Mouse (Mus musculus): Measurements from ENCODE around the gene Rasgef1a. TPM values are rescaled to one million over a fixed set of nuclear protein-coding genes. Genes with fewer than 3 reads are reported as not detected.
A peak's percentile ranks its signal among the peaks of the same experiment; 100 is the strongest.

Gene Rasgef1a
- polyA plus RNA-seq, 1 experiment from 2014 or later, result 0.15 TPM

DNA sequence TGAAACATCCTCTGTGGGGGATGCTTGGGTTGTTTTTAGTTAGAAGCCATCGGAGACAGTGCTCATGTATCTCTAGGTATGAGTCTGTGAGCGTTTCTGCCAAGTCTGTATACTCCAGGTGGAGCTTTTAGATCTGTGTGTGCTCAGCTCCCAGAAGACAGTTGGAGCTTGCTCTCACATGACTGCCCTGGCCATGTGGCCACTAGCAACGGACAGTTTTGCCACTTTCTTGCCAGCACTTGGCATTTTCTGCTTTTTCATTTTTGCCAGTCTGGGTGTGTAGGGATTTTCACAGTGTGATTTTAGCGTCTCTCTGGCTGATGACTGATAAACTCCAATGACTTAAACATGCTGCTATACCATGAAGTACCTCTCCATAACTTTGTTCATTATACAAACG, 52.0 kb downstream of the Rasgef1a start:
- Histone ChIP-seq H3K9me3 (ENCODE audit: control insufficient read depth, low read length) (no peaks in the 10 kb centered on the region), H3K4me1 (ENCODE audit: control insufficient read depth, insufficient read depth, low read length) (peaks cover 16% of the 10 kb centered on the region), H3K4me3 (ENCODE audit: low read depth, low read length) (no peak overlapping the region), H3K9ac (ENCODE audit: low read length) (no peak overlapping the region), H3K36me3 (ENCODE audit: control insufficient read depth, insufficient read depth, low read length) (no peaks in the 10 kb centered on the region), H3K4me2 (no peak overlapping the region), H3K27me3 (ENCODE audit: control insufficient read depth, insufficient read depth, low read length) (no peaks in the 10 kb centered on the region; the same call in 1 of the 2 replicates), H3K27ac (ENCODE audit: low read depth, low read length) (no peak overlapping the region)
- ATAC-seq (ENCODE audit: low FRiP score) (no peak), DNase-seq (ENCODE audit: low spot score, missing footprints) (peak; percentile 57)
- WGBS, result 72% methylated on average over 5 of the region's 5 CpGs

DNA sequence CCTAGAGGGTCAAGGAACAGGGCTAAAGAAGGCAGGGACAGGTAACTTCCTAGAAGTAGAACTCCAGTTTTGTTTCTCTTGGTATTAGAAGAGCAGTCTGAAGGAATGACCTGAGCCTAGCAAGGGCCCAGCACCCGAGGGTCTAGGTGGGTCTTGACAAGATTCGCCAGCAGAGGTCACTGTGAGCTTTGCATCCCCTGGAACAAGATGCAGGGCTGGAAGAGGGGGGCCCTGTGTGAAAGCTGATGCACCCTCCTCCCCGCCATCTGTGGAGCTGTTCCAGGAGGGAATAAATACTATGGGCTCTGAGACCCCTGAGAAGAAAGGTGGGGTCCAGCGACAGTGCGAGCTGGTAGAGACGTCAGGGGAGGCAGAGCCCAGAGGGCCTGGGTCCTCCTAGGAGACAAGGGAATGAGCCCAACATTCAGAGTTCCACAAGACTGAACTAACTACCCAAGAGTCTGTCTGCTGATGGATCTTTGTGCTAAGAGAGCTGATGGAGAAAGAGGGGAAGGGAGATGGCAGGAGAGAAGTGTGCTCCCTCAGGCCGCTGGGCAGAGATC, 53.8 kb downstream of the Rasgef1a start:
- Histone ChIP-seq H3K4me3 (ENCODE audit: low read depth, low read length) (no peak overlapping the region), H3K27me3 (ENCODE audit: control insufficient read depth, insufficient read depth, low read length) (no peaks in the 10 kb centered on the region; the same call in 1 of the 2 replicates), H3K4me2 (peak overlapping the region; percentile 95; the same call in 1 of the 2 replicates), H3K36me3 (ENCODE audit: control insufficient read depth, insufficient read depth, low read length) (no peaks in the 10 kb centered on the region), H3K9ac (ENCODE audit: low read length) (no peak overlapping the region), H3K9me3 (ENCODE audit: control insufficient read depth, low read length) (no peaks in the 10 kb centered on the region), H3K4me1 (ENCODE audit: control insufficient read depth, insufficient read depth, low read length) (peaks cover 16% of the 10 kb centered on the region), H3K27ac (ENCODE audit: low read depth, low read length) (no peak overlapping the region)
- 11% methylated on average over 7 of the region's 7 CpGs for WGBS
- ATAC-seq (ENCODE audit: low FRiP score) (peak; percentile 45; the same call in 1 of the 2 replicates), DNase-seq (ENCODE audit: low spot score, missing footprints) (peak; percentile 93)

GRCm38 (mm10) chr6:118065837-118066198, 54.6 kb downstream of the Rasgef1a start:
- H3K27me3 ChIP-seq (ENCODE audit: control insufficient read depth, insufficient read depth, low read length), result no peaks in the 10 kb centered on the region; the same call in 1 of the 2 replicates
- H3K27ac ChIP-seq (ENCODE audit: low read depth, low read length), result no peak overlapping the region
- peaks cover 16% of the 10 kb centered on the region for H3K4me1 ChIP-seq (ENCODE audit: control insufficient read depth, insufficient read depth, low read length)
- no peaks in the 10 kb centered on the region for H3K9me3 ChIP-seq (ENCODE audit: control insufficient read depth, low read length)
- DNase-seq (ENCODE audit: low spot score, missing footprints) (peak; percentile 95), ATAC-seq (ENCODE audit: low FRiP score) (peak; percentile 51)
- H3K4me3 ChIP-seq (ENCODE audit: low read depth, low read length), result peak overlapping the region; percentile 44
- H3K4me2 ChIP-seq, result peak overlapping the region; percentile 95
- peak overlapping the region; percentile 60 for H3K9ac ChIP-seq (ENCODE audit: low read length)
- WGBS, result 2% methylated on average over 10 of the region's 12 CpGs
- no peaks in the 10 kb centered on the region for H3K36me3 ChIP-seq (ENCODE audit: control insufficient read depth, insufficient read depth, low read length)

- Histone ChIP-seq H3K4me3 (ENCODE audit: low read depth, low read length) (peak overlapping the region; percentile 44), H3K27ac (ENCODE audit: low read depth, low read length) (no peak overlapping the region), H3K9me3 (ENCODE audit: control insufficient read depth, low read length) (no peaks in the 10 kb centered on the region), H3K4me1 (ENCODE audit: control insufficient read depth, insufficient read depth, low read length) (peaks cover 16% of the 10 kb centered on the region), H3K4me2 (peak overlapping the region; percentile 95), H3K9ac (ENCODE audit: low read length) (peak overlapping the region; percentile 60), H3K36me3 (ENCODE audit: control insufficient read depth, insufficient read depth, low read length) (no peaks in the 10 kb centered on the region), H3K27me3 (ENCODE audit: control insufficient read depth, insufficient read depth, low read length) (no peaks in the 10 kb centered on the region; the same call in 1 of the 2 replicates)
- peak; percentile 85 for DNase-seq (ENCODE audit: low spot score, missing footprints)
- ATAC-seq (ENCODE audit: low FRiP score), result peak; percentile 63
- 3% methylated on average over 38 of the region's 40 CpGs for WGBS
Measured at GRCm38 (mm10) chr6:118066199-118067081, 55.2 kb downstream of the Rasgef1a start.

DNA sequence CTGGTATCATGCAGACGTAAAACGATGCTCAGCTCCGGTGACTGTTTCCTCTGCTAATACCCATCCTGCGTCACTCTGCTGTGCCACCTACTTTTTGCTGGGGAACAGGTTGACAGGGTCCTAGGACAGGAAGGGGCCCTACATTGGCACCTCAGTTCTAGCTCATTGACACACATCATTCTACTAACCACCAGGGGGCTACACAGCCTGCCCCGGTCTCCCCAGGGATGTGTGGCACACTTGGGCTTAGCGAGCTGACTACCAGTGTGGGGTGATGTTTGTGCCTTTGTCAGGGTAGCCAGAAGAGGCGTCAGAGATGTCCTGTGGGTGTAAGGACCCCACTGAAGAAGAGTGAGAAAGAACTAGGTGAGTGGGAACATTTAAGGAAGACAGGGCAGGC, 56.5 kb downstream of the Rasgef1a start:
- DNase-seq (ENCODE audit: low spot score, missing footprints), result no peak
- Histone ChIP-seq H3K4me2 (no peak overlapping the region), H3K4me1 (ENCODE audit: control insufficient read depth, insufficient read depth, low read length) (peaks cover 16% of the 10 kb centered on the region), H3K4me3 (ENCODE audit: low read depth, low read length) (no peak overlapping the region), H3K36me3 (ENCODE audit: control insufficient read depth, insufficient read depth, low read length) (no peaks in the 10 kb centered on the region), H3K27me3 (ENCODE audit: control insufficient read depth, insufficient read depth, low read length) (no peaks in the 10 kb centered on the region; the same call in 1 of the 2 replicates), H3K27ac (ENCODE audit: low read depth, low read length) (no peak overlapping the region), H3K9me3 (ENCODE audit: control insufficient read depth, low read length) (no peaks in the 10 kb centered on the region), H3K9ac (ENCODE audit: low read length) (no peak overlapping the region)
- 64% methylated on average over 7 of the region's 7 CpGs for WGBS
- no peak for ATAC-seq (ENCODE audit: low FRiP score)

DNA sequence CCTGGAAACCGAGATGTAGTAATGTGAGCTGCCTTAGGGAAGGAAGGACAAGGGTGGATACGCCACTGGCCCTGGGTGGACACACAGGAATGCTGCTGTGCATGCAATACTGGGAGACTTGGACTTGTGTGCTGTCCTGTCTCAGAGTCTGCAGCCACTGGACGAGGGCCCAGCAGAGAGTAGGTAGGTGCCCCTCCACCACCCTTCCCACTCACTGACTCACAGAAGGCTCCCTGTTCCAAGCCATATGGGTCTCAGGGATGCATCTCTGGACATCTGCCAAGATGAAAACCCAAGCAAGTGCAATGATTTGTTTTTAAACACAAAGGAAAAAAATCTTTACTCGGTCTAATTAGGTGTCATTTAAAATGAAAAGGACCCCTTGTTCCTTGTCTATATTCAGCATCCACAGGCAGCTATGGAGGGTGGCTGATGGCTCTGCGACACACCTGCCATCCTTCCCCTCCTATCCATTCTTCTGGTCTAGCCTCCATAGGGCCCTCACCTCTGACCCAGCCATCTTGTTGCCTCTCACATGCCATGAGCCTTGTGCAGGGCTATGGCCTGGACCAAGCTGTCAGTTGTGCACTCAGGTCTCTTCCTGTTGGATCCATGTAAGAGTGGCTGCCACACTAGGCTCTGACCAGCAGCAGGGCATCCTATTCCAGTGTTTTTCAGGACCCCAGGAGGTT, 59.2 kb downstream of the Rasgef1a start:
- H3K27me3 ChIP-seq (ENCODE audit: control insufficient read depth, insufficient read depth, low read length), result no peaks in the 10 kb centered on the region; the same call in 1 of the 2 replicates
- no peak for DNase-seq (ENCODE audit: low spot score, missing footprints)
- WGBS, result 68% methylated on average over 5 of the region's 5 CpGs
- no peak overlapping the region for H3K9ac ChIP-seq (ENCODE audit: low read length)
- no peak overlapping the region for H3K4me2 ChIP-seq
- no peaks in the 10 kb centered on the region for H3K9me3 ChIP-seq (ENCODE audit: control insufficient read depth, low read length)
- no peak overlapping the region for H3K27ac ChIP-seq (ENCODE audit: low read depth, low read length)
- ATAC-seq (ENCODE audit: low FRiP score), result no peak
- peaks cover 16% of the 10 kb centered on the region for H3K4me1 ChIP-seq (ENCODE audit: control insufficient read depth, insufficient read depth, low read length)
- no peaks in the 10 kb centered on the region for H3K36me3 ChIP-seq (ENCODE audit: control insufficient read depth, insufficient read depth, low read length)
- no peak overlapping the region for H3K4me3 ChIP-seq (ENCODE audit: low read depth, low read length)

DNA sequence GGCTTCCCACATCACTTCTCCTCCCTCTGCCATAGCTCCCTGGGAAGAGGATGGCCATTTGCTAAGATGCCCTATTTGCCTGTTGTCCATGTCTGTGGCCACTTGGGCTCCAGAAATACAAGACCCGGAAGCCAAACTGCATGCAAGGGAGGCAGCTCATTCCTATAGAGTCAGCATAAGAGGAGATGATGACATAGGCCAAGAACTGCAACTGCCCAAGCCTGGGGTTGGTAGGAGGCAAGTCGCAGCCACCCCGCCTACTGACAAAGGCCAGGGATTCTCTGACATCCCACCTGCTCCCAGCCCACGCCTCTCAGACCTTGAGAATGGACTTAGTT, 59.7 kb downstream of the Rasgef1a start:
- WGBS, result 83% methylated on average over 4 of the region's 4 CpGs
- no peak for DNase-seq (ENCODE audit: low spot score, missing footprints)

DNA sequence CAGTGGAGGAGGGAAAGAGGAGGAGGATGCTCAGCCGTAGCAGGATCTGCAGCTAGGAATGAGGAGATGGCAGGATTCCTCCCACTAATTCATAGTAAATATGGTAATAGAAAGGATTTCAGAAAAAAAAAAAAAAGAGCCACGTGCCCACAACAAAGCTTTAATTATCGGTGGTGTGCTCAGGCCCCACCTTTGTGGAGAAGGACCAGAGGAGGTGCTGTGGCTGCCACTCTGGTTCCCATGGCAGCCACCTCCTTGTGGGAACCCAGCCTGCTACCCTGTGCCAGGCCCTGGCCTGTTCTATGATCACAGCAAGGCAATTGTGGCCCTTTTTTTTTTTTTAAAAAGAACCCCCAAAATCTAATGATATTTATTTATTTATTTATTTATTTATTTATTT, 60.2 kb downstream of the Rasgef1a start:
- DNase-seq (ENCODE audit: low spot score, missing footprints) (no peak), ATAC-seq (ENCODE audit: low FRiP score) (no peak)
- no peaks in the 10 kb centered on the region; the same call in 1 of the 2 replicates for H3K27me3 ChIP-seq (ENCODE audit: control insufficient read depth, insufficient read depth, low read length)
- peaks cover 6% of the 10 kb centered on the region for H3K4me1 ChIP-seq (ENCODE audit: control insufficient read depth, insufficient read depth, low read length)
- H3K4me2 ChIP-seq, result no peak overlapping the region
- no peak overlapping the region for H3K4me3 ChIP-seq (ENCODE audit: low read depth, low read length)
- H3K9ac ChIP-seq (ENCODE audit: low read length), result no peak overlapping the region
- H3K36me3 ChIP-seq (ENCODE audit: control insufficient read depth, insufficient read depth, low read length), result no peaks in the 10 kb centered on the region
- 64% methylated on average over 3 of the region's 3 CpGs for WGBS
- H3K9me3 ChIP-seq (ENCODE audit: control insufficient read depth, low read length), result no peaks in the 10 kb centered on the region
- no peak overlapping the region for H3K27ac ChIP-seq (ENCODE audit: low read depth, low read length)

More for the DNA sequence above, 59.7 kb downstream of the Rasgef1a start:
- Histone ChIP-seq H3K4me1 (ENCODE audit: control insufficient read depth, insufficient read depth, low read length) (peaks cover 11% of the 10 kb centered on the region), H3K36me3 (ENCODE audit: control insufficient read depth, insufficient read depth, low read length) (no peaks in the 10 kb centered on the region), H3K27me3 (ENCODE audit: control insufficient read depth, insufficient read depth, low read length) (no peaks in the 10 kb centered on the region; the same call in 1 of the 2 replicates), H3K9ac (ENCODE audit: low read length) (no peak overlapping the region), H3K4me3 (ENCODE audit: low read depth, low read length) (no peak overlapping the region), H3K4me2 (no peak overlapping the region), H3K27ac (ENCODE audit: low read depth, low read length) (no peak overlapping the region), H3K9me3 (ENCODE audit: control insufficient read depth, low read length) (no peaks in the 10 kb centered on the region)
- ATAC-seq (ENCODE audit: low FRiP score), result no peak

DNA sequence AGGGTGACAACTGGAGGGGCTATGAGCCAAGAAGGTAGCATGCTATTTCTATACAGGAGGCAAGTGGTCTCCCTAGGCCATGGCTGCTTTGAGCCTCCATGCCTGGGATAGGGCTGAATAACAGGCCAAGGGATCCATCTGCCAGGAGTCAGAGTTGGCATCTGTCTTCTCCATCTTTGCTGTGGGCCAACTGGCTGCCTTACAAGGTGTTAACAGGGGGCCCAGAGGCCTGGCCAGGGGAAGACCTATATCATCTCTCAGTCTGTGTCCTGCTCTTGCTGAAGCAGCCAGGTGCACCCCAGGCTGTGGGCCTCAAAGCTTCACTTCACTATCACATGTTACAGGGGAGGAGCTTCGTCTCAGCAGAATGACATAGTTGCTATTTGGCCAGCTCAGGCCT, 60.9 kb downstream of the Rasgef1a start:
- H3K4me2 ChIP-seq, result no peak overlapping the region
- H3K9ac ChIP-seq (ENCODE audit: low read length), result no peak overlapping the region
- WGBS, result 83% methylated on average over 1 of the region's 1 CpGs
- ATAC-seq (ENCODE audit: low FRiP score) (no peak), DNase-seq (ENCODE audit: low spot score, missing footprints) (no peak)
- no peaks in the 10 kb centered on the region for H3K27me3 ChIP-seq (ENCODE audit: control insufficient read depth, insufficient read depth, low read length)
- H3K4me3 ChIP-seq (ENCODE audit: low read depth, low read length), result no peak overlapping the region
- H3K36me3 ChIP-seq (ENCODE audit: control insufficient read depth, insufficient read depth, low read length), result no peaks in the 10 kb centered on the region
- no peaks in the 10 kb centered on the region for H3K4me1 ChIP-seq (ENCODE audit: control insufficient read depth, insufficient read depth, low read length)
- no peaks in the 10 kb centered on the region for H3K9me3 ChIP-seq (ENCODE audit: control insufficient read depth, low read length)
- no peak overlapping the region for H3K27ac ChIP-seq (ENCODE audit: low read depth, low read length)

Measured in midbrain, embryonic 11.5 days (tissue).